Mouse (Mus musculus): ENCODE data around the gene Gm13128.
"Not testable (repeated sequence)": the region's sequence is repeated elsewhere in the genome, so short reads cannot be mapped to it uniquely, and the experiment has no call there.

The Gm13128 gene

DNA sequence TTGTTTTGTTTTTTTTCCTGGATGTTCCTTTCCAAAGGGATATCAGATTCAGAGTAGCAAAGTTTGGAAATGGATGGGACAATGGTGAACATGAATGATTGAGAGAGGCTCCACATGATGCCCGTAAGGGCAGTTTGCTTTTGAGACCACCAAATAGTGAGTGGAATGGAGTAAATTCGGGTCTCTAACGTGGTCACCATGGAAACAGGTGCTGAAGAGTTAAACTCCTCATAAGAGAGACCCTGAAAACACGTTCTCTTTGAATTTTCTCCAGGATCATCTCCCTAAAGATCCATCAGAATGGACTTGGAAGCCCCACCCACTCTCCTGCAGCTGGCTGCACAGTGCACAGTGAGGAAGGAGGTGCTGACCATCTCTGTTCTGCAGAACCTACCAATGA lies at the start of gene Gm13128:
TSS of gene Gm13128 (plus strand) at position 301 of the 400 bp plus-strand sequence.
- DNase-seq: not testable (repeated sequence)

GRCm38 (mm10) chr4:144280388-144280787 lies 49.7 kb upstream of the Gm13128 start, which contains the start of gene Pramel5:
Pramel5 (minus strand) TSS chr4:144280488.
- DNase-seq: not testable (repeated sequence)

DNA sequence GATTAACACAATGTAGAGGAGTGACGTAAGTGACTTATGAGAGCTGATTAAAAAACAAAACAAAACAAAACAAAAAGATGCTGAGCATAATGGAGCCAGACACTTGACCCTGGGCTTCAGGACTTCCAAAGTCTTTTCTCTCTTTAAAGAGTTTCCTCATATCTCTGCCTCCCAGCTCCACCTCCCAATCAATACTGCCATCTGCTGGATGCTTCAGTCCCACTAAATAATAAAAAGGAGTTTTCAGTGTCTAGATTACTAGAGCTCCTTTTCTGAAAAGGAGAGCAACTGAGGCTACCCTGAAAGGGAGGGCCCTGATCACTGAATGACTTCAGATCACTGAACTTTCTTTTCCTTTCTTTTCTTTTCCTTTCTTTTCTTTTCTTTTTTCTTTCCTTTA lies 30.6 kb upstream of the Gm13128 start:
- not testable (repeated sequence) for DNase-seq

DNA sequence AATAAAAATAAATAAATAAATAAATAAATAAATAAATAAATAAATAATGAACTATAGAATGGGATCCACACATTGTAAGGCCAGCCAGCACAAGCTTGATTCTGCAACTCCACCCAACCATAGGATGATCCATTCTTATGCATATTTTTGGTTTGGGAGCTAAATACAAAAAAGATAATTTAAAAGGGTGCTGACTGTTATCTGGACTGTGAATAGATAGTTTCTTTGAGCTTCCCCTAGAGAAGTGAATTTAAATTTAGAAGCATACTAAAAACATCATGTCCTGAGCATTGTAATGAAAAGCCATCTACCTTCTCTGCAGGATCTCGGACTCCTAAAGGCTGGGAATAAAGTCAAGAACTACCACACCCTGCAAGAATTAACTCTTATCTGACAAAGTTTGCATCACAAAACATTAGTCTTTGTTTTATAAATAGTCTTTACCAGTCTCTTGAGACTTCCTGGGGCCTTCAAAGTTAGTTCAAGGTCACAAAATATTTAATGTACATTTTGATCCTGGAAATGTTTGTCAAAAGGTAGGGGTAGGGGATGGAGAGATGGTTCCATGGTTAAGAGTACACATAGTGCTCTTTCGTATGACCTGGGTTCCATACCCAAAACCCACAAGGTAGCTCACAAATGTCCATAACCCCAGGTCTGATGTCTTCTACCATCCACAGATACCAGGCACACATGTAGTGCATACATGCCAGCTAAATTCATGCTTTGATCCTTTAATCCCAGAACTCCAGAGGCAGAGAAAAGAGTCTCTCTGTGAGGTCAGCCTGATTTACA lies 17.2 kb upstream of the Gm13128 start:
- DNase-seq: not testable (repeated sequence)

DNA sequence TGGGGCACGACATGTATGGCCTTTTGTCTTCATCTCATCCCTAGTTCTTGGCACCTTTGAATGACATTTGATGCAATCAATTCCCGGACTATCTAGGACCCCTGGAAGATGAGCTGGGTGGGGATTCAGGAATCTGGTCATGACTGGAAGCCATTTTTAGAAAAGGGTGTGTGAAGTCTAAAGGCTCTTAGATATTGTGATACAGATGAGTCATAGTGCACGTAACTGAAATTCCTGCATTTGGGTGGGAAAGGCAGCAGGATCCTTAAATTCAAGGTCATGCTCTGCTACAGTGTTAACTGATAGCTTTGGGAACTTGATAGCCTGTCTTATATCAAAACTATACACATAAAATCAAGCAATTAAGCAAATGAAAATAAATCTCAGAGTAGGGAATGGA lies 5.8 kb downstream of the Gm13128 start:
- DNase-seq: not testable (repeated sequence)

DNA sequence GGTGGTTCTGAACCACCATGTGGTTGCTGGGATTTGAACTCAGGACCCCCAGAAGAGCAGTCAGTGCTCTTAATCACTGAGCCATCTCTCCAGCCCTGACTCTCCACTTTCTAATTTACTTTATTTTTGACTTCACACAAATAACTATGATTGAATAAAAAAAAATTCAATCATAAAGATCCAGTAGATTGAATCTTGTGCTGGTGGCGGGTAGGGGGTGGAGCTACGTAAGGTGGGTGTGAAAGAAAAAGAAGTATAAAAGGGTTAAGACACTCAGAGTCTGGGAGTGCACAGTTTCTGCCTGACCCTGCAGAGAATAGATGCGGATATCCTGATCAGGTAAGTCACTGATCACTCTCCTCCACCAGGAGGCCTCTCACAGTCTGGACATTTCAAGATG lies 27.6 kb downstream of the Gm13128 start, which contains the start of gene Gm13119:
TSS of gene Gm13119 (plus strand) at position 301 of the 400 bp plus-strand sequence.
- not testable (repeated sequence) for DNase-seq

- DNase-seq: no peak
Observed at GRCm38 (mm10) chr4:144377911-144378310, 47.9 kb downstream of the Gm13128 start, which contains the start of gene Pramef20. Pramef20 (minus strand) TSS chr4:144377933.

Measured in cerebellum, adult 9-11 months (tissue).